Mouse (Mus musculus) kidney, adult 2 months (tissue): ENCODE data around the gene Gja3.
"Not testable (repeated sequence)": the region's sequence is repeated elsewhere in the genome, so short reads cannot be mapped to it uniquely, and the experiment has no call there.

Experiments
- CTCF ChIP-seq: fragments of 200-500 bp; conservative IDR thresholded peaks from 2 replicates; pipeline ENCODE4 v1.5.1; 2011; ENCODE audit warnings: low read depth, mild to moderate bottlenecking, control low read depth, low read length, moderate library complexity, mixed read lengths; ENCODE audit not compliant: insufficient read depth, insufficient read length
- POLR2A ChIP-seq: fragments of 200-500 bp; IDR thresholded peaks from one replicate; pipeline ENCODE4 v1.6.1; 2011; ENCODE audit warnings: low read depth, low read length, control low read depth

DNA sequence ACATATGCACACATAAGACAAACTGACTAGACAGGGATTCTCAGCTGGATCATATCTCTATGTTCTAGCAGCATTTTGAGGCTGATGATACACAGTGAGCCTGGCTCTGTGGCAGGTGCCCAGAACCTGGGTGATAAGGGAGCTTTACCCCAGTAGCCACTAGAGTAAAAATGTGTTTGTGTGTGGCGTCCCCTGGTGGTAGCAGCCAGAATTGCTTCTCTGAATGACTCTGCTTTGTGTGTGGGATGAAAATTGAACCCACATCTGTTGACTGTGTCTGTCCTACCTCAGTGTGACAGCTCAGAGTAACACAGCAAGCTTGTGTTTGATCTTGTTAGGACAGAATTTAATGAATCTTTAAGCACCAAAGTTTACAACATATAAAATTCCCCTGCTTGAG lies 2.2 kb upstream of the Gja3 start:
- TF ChIP-seq POLR2A = not testable (repeated sequence)
- TF ChIP-seq CTCF = peak; percentile 69
